Mouse (Mus musculus) urinary bladder, postnatal 25 days (tissue): ENCODE results near the gene Hist1h3i.

ENCODE experiments used
- DNase-seq: peaks from one replicate; pipeline ENCODE4 v3.0.0; 2022; ENCODE audit warnings: low spot score

Hist1h3i gene

DNA sequence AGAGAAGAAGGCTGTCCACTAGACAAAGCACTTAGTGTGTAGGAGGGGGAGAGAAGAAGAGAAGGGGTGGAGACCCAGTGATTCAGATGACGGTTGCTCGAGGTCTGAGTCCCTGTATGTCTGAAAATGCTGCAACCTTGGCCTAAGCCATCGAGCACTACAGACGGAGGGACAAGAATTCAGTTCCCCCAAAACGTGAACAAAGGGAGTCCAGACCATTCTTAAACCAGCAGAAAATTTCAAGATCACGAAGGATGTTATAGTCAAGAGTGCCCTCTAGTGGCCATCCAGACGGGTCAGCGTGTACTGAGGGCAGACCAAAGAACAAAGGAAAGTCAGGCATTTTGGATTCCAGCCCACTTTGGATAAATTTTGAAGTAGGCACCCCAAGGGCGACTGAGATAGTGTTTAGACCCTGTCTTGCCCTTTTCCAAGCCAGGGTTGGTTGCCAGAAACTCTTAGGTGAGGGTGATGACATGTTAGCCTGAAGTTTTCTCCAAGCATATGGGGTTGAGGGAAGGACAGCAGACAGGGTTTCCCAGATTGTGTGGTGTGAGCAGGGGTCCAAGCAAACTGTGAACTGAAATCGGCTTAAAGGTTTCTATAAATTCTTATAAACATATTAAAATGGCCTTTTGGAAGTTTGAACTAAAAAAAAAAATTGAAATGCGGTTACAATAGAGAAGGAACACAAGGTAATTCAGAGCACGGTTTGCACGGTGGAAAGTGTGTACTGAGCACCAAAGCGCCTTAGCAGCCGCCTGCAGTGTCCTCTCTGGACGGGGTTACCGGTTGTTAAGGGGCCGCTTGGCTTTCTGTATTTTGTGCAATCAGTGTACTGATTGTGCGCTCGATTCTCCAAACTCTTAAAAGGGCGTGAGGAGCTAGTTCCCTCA lies 48.9 kb downstream of the Hist1h3i start:
- DNase-seq: peak; percentile 67

- DNase-seq: no peak
These were observed 49.7 kb downstream of the Hist1h3i start for GRCm38 (mm10) chr13:21733466-21733865.
